Mouse (Mus musculus): ENCODE results near the gene Grb7. TPM values are rescaled to one million over a fixed set of nuclear protein-coding genes. Genes with fewer than 3 reads are reported as not detected.

Grb7 gene
- 18.8 and 21.9 TPM in 2 replicates for polyA plus RNA-seq (2015; fragmentation: Nextera tagmentation; extraction: Ambion mirVana)

GRCm38 (mm10) chr11:98446213-98446561 is at the start of gene Grb7:
Gene Grb7, plus strand, starts transcription at chr11:98446394.

GRCm38 (mm10) chr11:98400161-98400726 is 46.0 kb upstream of the Grb7 start, which contains the start of gene Pgap3:
Gene Pgap3, minus strand, starts transcription at chr11:98400490.

DNA sequence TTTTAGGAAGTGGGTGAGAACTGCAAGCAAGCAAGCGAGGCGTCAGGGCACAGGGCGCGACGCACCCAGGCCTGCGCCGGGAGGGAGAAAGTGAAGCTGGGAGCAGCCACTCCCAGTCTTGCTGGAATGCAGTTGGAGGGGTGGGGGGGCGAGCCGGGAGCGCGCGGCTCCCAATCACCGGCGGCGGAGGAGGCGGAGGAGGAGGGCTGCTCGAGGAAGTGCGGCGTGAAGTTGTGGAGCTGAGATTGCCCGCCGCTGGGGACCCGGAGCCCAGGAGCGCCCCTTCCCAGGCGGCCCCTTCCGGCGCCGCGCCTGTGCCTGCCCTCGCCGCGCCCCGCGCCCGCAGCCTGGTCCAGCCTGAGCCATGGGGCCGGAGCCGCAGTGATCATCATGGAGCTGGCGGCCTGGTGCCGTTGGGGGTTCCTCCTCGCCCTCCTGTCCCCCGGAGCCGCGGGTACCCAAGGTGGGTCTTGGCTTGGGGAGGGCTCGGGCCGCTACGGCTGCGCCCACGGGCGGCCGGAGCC is 33.9 kb upstream of the Grb7 start, which contains the start of gene Erbb2:
Erbb2 (plus strand) TSS at position 198 of the 524 bp plus-strand sequence.

DNA sequence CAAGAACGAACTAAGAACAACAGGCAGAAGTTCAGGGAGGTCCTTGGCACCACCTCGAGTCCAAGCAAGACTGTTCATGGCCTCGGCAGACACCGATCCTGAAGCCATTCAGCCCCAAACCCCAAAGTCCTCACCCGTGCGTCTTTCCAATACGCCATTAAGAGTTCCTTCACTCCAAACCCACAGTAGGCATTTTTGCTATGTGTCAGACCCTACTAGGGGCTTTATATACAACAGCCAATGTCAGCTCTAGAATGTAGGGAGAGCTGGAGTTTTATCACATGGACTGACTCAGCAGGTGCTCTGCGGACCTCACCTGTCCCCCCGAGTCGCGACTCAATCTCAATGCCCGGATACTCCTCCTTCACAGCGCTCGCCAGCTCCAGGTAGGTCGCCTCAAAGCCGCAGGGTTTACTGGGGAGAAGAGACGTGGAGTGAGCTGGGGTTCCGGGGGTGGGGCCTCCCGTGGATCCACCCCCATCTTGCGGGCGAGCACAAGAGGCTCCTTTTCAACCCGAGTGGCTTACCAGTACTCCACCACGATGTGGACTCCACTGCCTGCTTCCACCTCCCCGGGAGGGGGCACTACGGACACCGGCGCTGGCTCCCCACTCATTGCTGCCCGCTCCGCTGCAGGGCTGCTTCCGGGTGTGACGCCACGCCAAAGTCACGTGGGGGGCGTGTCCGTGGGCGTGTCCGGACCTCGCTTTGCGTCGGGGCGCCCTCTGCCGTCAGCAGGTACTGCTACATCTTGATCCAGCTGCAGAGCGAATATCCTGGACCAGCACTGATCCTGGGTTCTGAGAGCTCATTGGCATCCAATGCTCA is 7.6 kb upstream of the Grb7 start, which contains the start of gene Mien1:
Mien1 (minus strand) TSS at position 661 of the 828 bp plus-strand sequence.

Other genes with a start within 250 kb of the Grb7 start
- gene Cdk12, start 243.3 kb upstream of the Grb7 start, polyA plus RNA-seq (2015; fragmentation: Nextera tagmentation; extraction: Ambion mirVana), result 4.1 and 4.5 TPM in 2 replicates
- gene Neurod2, start 116.7 kb upstream of the Grb7 start, polyA plus RNA-seq (2015; fragmentation: Nextera tagmentation; extraction: Ambion mirVana), result not detected in 2 replicates
- 0.11 TPM in 1 of 2 replicates, not detected in the other for gene Ppp1r1b, start 98.0 kb upstream of the Grb7 start, polyA plus RNA-seq (2015; fragmentation: Nextera tagmentation; extraction: Ambion mirVana)
- 14.5 and 18.6 TPM in 2 replicates for gene Stard3, start 88.0 kb upstream of the Grb7 start, polyA plus RNA-seq (2015; fragmentation: Nextera tagmentation; extraction: Ambion mirVana)
- 0.17 TPM in 1 of 2 replicates, not detected in the other for gene Tcap, start 62.6 kb upstream of the Grb7 start, polyA plus RNA-seq (2015; fragmentation: Nextera tagmentation; extraction: Ambion mirVana)
- not detected in 2 replicates for gene Pnmt, start 59.9 kb upstream of the Grb7 start, polyA plus RNA-seq (2015; fragmentation: Nextera tagmentation; extraction: Ambion mirVana)
- gene Pgap3, start 45.9 kb upstream of the Grb7 start, polyA plus RNA-seq (2015; fragmentation: Nextera tagmentation; extraction: Ambion mirVana), result 4.9 and 5.2 TPM in 2 replicates
- gene Erbb2, start 33.9 kb upstream of the Grb7 start, polyA plus RNA-seq (2015; fragmentation: Nextera tagmentation; extraction: Ambion mirVana), result 19.6 and 20.7 TPM in 2 replicates
- gene Mien1, start 7.4 kb upstream of the Grb7 start, polyA plus RNA-seq (2015; fragmentation: Nextera tagmentation; extraction: Ambion mirVana), result 68.4 and 69.1 TPM in 2 replicates
- 2.3 and 2.8 TPM in 2 replicates for gene Ikzf3, start 99.6 kb downstream of the Grb7 start, polyA plus RNA-seq (2015; fragmentation: Nextera tagmentation; extraction: Ambion mirVana)
- 0.16 and 0.56 TPM in 2 replicates for gene Zpbp2, start 104.7 kb downstream of the Grb7 start, polyA plus RNA-seq (2015; fragmentation: Nextera tagmentation; extraction: Ambion mirVana)
- gene Ormdl3, start 141.0 kb downstream of the Grb7 start, polyA plus RNA-seq (2015; fragmentation: Nextera tagmentation; extraction: Ambion mirVana), result 49.1 and 50.2 TPM in 2 replicates
- gene Lrrc3c, start 151.9 kb downstream of the Grb7 start, polyA plus RNA-seq (2015; fragmentation: Nextera tagmentation; extraction: Ambion mirVana), result not detected in 2 replicates
- gene Gm12355, start 179.3 kb downstream of the Grb7 start, polyA plus RNA-seq (2015; fragmentation: Nextera tagmentation; extraction: Ambion mirVana), result 0.51 and 0.59 TPM in 2 replicates
- not detected in 2 replicates for gene Gsdma3, start 180.0 kb downstream of the Grb7 start, polyA plus RNA-seq (2015; fragmentation: Nextera tagmentation; extraction: Ambion mirVana)
- not detected in 2 replicates for gene Gsdma2, start 200.4 kb downstream of the Grb7 start, polyA plus RNA-seq (2015; fragmentation: Nextera tagmentation; extraction: Ambion mirVana)
- 2.4 and 2.8 TPM in 2 replicates for gene Gsdma, start 218.0 kb downstream of the Grb7 start, polyA plus RNA-seq (2015; fragmentation: Nextera tagmentation; extraction: Ambion mirVana)
- 117 and 120 TPM in 2 replicates for gene Psmd3, start 236.2 kb downstream of the Grb7 start, polyA plus RNA-seq (2015; fragmentation: Nextera tagmentation; extraction: Ambion mirVana)